Mouse (Mus musculus): ENCODE results near the gene Shisa5. TPM values are rescaled to one million over a fixed set of nuclear protein-coding genes. Genes with fewer than 3 reads are reported as not detected.
A peak's percentile ranks its signal among the peaks of the same experiment; 100 is the strongest.

Shisa5 gene
- polyA plus RNA-seq, 1 experiment from 2014 or later, result 52.7 TPM

- Histone ChIP-seq H3K27me3 (replicated peaks; ENCODE audit: control insufficient read depth, insufficient read depth, low read length) (no peaks in the 10 kb centered on the region), H3K36me3 (ENCODE audit: control insufficient read depth, insufficient read depth) (no peaks in the 10 kb centered on the region), H3K4me1 (replicated peaks; ENCODE audit: control insufficient read depth, insufficient read depth, low read length) (peaks cover 5% of the 10 kb centered on the region), H3K9me3 (ENCODE audit: control insufficient read depth, low read length) (no peaks in the 10 kb centered on the region), H3K4me3 (replicated peaks; ENCODE audit: low read length) (no peak overlapping the region), H3K4me2 (ENCODE audit: low read length) (no peak overlapping the region), H3K9ac (replicated peaks; ENCODE audit: low read depth, low read length) (no peak overlapping the region), H3K27ac (ENCODE audit: low read length) (no peak overlapping the region)
- no peak for ATAC-seq
- 80% methylated on average over 4 of the region's 4 CpGs for WGBS
Observed at GRCm38 (mm10) chr9:108999167-108999526, 39.2 kb upstream of the Shisa5 start.

DNA sequence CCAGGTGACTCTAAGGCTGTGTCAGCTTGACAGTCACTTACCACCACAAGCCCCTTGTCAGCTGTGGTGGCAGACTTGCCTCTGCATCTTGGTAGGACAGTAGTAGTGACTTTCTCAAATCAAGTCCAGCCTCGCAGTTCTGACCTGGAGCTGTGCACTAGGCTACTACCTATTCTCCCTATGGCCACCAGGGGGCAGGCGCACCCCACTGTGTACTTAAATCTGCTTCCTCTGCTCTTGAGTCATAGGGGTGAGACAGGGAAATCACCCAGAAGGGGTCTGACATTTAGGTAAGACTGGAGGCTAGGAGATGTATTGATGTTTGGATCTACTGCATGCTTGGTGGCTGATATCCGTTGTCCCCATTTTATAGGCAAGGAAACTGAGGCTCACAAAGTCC is 37.6 kb upstream of the Shisa5 start:
- Histone ChIP-seq H3K27ac (ENCODE audit: low read length) (no peak overlapping the region), H3K27me3 (replicated peaks; ENCODE audit: control insufficient read depth, insufficient read depth, low read length) (no peaks in the 10 kb centered on the region), H3K4me1 (replicated peaks; ENCODE audit: control insufficient read depth, insufficient read depth, low read length) (peaks cover 5% of the 10 kb centered on the region), H3K9ac (replicated peaks; ENCODE audit: low read depth, low read length) (no peak overlapping the region), H3K4me3 (replicated peaks; ENCODE audit: low read length) (no peak overlapping the region), H3K9me3 (ENCODE audit: control insufficient read depth, low read length) (no peaks in the 10 kb centered on the region), H3K4me2 (ENCODE audit: low read length) (no peak overlapping the region), H3K36me3 (ENCODE audit: control insufficient read depth, insufficient read depth) (no peaks in the 10 kb centered on the region)
- WGBS, result 8% methylated on average over 3 of the region's 3 CpGs
- peak; percentile 60 for ATAC-seq

- H3K27me3 ChIP-seq (replicated peaks; ENCODE audit: control insufficient read depth, insufficient read depth, low read length), result no peaks in the 10 kb centered on the region
- H3K4me1 ChIP-seq (replicated peaks; ENCODE audit: control insufficient read depth, insufficient read depth, low read length), result peaks cover 4% of the 10 kb centered on the region
- H3K4me3 ChIP-seq (replicated peaks; ENCODE audit: low read length), result no peak overlapping the region
- ATAC-seq, result no peak
- H3K9ac ChIP-seq (replicated peaks; ENCODE audit: low read depth, low read length), result no peak overlapping the region
- no peak overlapping the region for H3K4me2 ChIP-seq (ENCODE audit: low read length)
- H3K36me3 ChIP-seq (ENCODE audit: control insufficient read depth, insufficient read depth), result no peaks in the 10 kb centered on the region
- no peak overlapping the region for H3K27ac ChIP-seq (ENCODE audit: low read length)
- 49% methylated on average over 2 of the region's 2 CpGs for WGBS
- H3K9me3 ChIP-seq (ENCODE audit: control insufficient read depth, low read length), result no peaks in the 10 kb centered on the region
Observed at GRCm38 (mm10) chr9:109003201-109003600, 35.2 kb upstream of the Shisa5 start.

DNA sequence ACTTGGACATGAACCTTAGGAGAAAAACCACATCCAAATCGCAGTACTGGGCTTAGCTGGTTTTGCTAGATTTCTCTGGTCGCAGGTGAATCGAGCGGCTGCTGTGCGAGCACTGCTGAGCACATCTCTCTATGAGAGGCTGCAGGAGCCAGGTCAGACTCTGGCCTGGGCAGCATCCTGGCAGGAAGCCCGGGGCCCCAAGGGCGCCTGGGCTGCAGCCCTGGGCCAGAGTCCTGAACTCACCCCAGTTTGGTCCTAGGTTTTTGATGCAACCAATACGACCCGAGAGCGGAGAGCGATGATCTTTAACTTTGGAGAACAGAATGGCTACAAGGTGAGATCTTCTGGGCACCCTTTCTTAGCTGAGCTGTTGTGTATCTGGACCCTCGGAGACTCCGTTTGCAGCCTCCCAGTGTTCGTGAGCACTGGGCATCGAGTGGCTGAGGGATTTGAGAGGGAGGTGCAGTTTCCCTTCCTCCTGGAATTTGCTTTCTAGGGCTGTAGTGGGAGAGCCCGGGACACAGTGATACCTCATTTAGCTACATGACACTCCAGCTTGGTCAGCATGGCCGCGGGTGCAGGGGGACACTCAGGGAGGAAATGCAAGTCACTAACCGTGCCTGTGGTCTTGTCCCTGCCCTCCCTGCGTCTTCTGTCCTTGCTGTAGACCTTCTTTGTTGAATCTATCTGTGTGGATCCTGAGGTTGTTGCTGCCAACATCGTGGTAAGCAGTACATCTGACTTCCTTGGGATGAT is 31.2 kb upstream of the Shisa5 start:
- no peak for ATAC-seq
- Histone ChIP-seq H3K9ac (replicated peaks; ENCODE audit: low read depth, low read length) (no peak overlapping the region), H3K27ac (ENCODE audit: low read length) (no peak overlapping the region), H3K4me3 (replicated peaks; ENCODE audit: low read length) (no peak overlapping the region), H3K36me3 (ENCODE audit: control insufficient read depth, insufficient read depth) (no peaks in the 10 kb centered on the region), H3K27me3 (replicated peaks; ENCODE audit: control insufficient read depth, insufficient read depth, low read length) (no peaks in the 10 kb centered on the region), H3K4me2 (ENCODE audit: low read length) (no peak overlapping the region), H3K4me1 (replicated peaks; ENCODE audit: control insufficient read depth, insufficient read depth, low read length) (no peaks in the 10 kb centered on the region), H3K9me3 (ENCODE audit: control insufficient read depth, low read length) (no peaks in the 10 kb centered on the region)
- WGBS, result 81% methylated on average over 21 of the region's 21 CpGs

DNA sequence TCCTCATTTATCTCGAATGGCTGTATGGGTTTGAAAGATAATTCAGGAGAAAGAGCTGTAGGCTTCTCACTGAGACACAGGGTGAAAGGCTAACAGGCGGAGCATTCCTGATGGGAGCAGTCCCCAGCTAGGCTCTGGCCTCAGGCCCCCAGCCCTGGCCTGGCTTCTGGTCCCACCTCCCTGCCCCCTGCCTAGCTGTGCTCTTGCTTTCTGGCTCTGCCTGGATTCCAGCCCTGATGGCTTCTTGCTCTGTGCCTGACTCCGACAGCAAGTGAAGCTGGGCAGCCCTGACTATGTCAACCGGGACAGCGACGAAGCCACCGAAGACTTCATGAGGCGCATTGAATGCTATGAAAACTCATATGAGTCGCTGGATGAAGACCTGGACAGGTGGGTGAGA is 30.3 kb upstream of the Shisa5 start:
- Histone ChIP-seq H3K27me3 (replicated peaks; ENCODE audit: control insufficient read depth, insufficient read depth, low read length) (no peaks in the 10 kb centered on the region), H3K4me1 (replicated peaks; ENCODE audit: control insufficient read depth, insufficient read depth, low read length) (no peaks in the 10 kb centered on the region), H3K27ac (ENCODE audit: low read length) (no peak overlapping the region), H3K4me2 (ENCODE audit: low read length) (no peak overlapping the region), H3K9me3 (ENCODE audit: control insufficient read depth, low read length) (no peaks in the 10 kb centered on the region), H3K36me3 (ENCODE audit: control insufficient read depth, insufficient read depth) (no peaks in the 10 kb centered on the region), H3K9ac (replicated peaks; ENCODE audit: low read depth, low read length) (no peak overlapping the region), H3K4me3 (replicated peaks; ENCODE audit: low read length) (no peak overlapping the region)
- ATAC-seq, result no peak
- WGBS, result 80% methylated on average over 9 of the region's 9 CpGs

- Histone ChIP-seq H3K36me3 (ENCODE audit: control insufficient read depth, insufficient read depth) (no peaks in the 10 kb centered on the region), H3K4me1 (replicated peaks; ENCODE audit: control insufficient read depth, insufficient read depth, low read length) (no peaks in the 10 kb centered on the region), H3K9me3 (ENCODE audit: control insufficient read depth, low read length) (no peaks in the 10 kb centered on the region), H3K27me3 (replicated peaks; ENCODE audit: control insufficient read depth, insufficient read depth, low read length) (no peaks in the 10 kb centered on the region), H3K4me3 (replicated peaks; ENCODE audit: low read length) (no peak overlapping the region), H3K9ac (replicated peaks; ENCODE audit: low read depth, low read length) (no peak overlapping the region), H3K4me2 (ENCODE audit: low read length) (no peak overlapping the region), H3K27ac (ENCODE audit: low read length) (no peak overlapping the region)
- ATAC-seq, result no peak
- 68% methylated on average over 9 of the region's 10 CpGs for WGBS
Observed at GRCm38 (mm10) chr9:109008994-109009635, 29.2 kb upstream of the Shisa5 start.

GRCm38 (mm10) chr9:109009636-109010315 is 28.6 kb upstream of the Shisa5 start:
- H3K9ac ChIP-seq (replicated peaks; ENCODE audit: low read depth, low read length), result no peak overlapping the region
- no peak overlapping the region for H3K4me3 ChIP-seq (replicated peaks; ENCODE audit: low read length)
- H3K36me3 ChIP-seq (ENCODE audit: control insufficient read depth, insufficient read depth), result no peaks in the 10 kb centered on the region
- no peaks in the 10 kb centered on the region for H3K9me3 ChIP-seq (ENCODE audit: control insufficient read depth, low read length)
- H3K4me1 ChIP-seq (replicated peaks; ENCODE audit: control insufficient read depth, insufficient read depth, low read length), result no peaks in the 10 kb centered on the region
- 68% methylated on average over 17 of the region's 17 CpGs for WGBS
- H3K27ac ChIP-seq (ENCODE audit: low read length), result no peak overlapping the region
- no peak for ATAC-seq
- no peak overlapping the region for H3K4me2 ChIP-seq (ENCODE audit: low read length)
- H3K27me3 ChIP-seq (replicated peaks; ENCODE audit: control insufficient read depth, insufficient read depth, low read length), result no peaks in the 10 kb centered on the region

DNA sequence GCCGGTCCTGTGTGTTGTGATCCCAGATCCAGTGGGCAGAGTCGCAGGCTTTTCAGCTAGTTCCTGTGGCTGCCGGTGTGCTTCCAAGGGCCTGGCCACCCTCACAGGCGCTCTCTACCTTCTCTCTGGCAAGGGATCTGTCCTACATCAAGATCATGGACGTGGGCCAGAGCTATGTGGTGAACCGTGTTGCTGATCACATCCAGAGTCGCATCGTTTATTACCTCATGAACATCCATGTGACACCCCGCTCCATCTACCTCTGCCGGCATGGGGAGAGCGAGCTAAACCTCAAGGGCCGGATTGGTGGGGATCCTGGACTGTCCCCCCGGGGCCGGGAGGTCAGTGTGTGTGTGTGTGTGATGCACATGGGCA is 28.1 kb upstream of the Shisa5 start:
- no peak overlapping the region for H3K9ac ChIP-seq (replicated peaks; ENCODE audit: low read depth, low read length)
- 91% methylated on average over 14 of the region's 14 CpGs for WGBS

DNA sequence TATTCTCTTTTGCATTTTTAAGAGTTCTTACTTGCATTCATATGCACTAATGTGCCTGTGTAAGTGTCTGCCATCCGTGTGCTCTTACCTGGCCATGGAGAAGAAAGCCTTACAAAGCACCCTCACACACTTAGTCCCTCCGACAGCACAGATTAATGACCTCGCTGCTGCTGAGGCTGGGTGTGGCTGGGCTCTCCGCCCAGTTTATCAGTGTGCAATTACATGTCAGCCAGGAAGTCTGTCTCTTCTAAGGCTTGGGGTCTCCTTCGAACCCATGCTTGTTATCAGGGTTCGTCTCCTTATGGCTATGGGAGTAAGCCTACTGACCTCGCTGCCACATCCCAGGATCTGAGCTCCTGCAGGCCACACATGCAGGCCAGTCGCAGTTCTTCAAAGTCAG is 23.0 kb upstream of the Shisa5 start:
- Histone ChIP-seq H3K27me3 (replicated peaks; ENCODE audit: control insufficient read depth, insufficient read depth, low read length) (no peaks in the 10 kb centered on the region), H3K27ac (ENCODE audit: low read length) (no peak overlapping the region), H3K9me3 (ENCODE audit: control insufficient read depth, low read length) (no peaks in the 10 kb centered on the region), H3K9ac (replicated peaks; ENCODE audit: low read depth, low read length) (no peak overlapping the region), H3K36me3 (ENCODE audit: control insufficient read depth, insufficient read depth) (no peaks in the 10 kb centered on the region), H3K4me2 (ENCODE audit: low read length) (no peak overlapping the region), H3K4me1 (replicated peaks; ENCODE audit: control insufficient read depth, insufficient read depth, low read length) (no peaks in the 10 kb centered on the region), H3K4me3 (replicated peaks; ENCODE audit: low read length) (no peak overlapping the region)
- ATAC-seq, result no peak
- 75% methylated on average over 8 of the region's 8 CpGs for WGBS

More for the DNA sequence above, 28.1 kb upstream of the Shisa5 start:
- Histone ChIP-seq H3K4me3 (replicated peaks; ENCODE audit: low read length) (no peak overlapping the region), H3K4me1 (replicated peaks; ENCODE audit: control insufficient read depth, insufficient read depth, low read length) (no peaks in the 10 kb centered on the region), H3K9me3 (ENCODE audit: control insufficient read depth, low read length) (no peaks in the 10 kb centered on the region), H3K27ac (ENCODE audit: low read length) (no peak overlapping the region), H3K27me3 (replicated peaks; ENCODE audit: control insufficient read depth, insufficient read depth, low read length) (no peaks in the 10 kb centered on the region), H3K4me2 (ENCODE audit: low read length) (no peak overlapping the region), H3K36me3 (ENCODE audit: control insufficient read depth, insufficient read depth) (no peaks in the 10 kb centered on the region)
- no peak for ATAC-seq

Data from forebrain, embryonic 16.5 days (tissue).